Mouse (Mus musculus): ENCODE data around the gene Slit2. TPM values are rescaled to one million over a fixed set of nuclear protein-coding genes. Genes with fewer than 3 reads are reported as not detected.

Gene Slit2
- total and polyA plus RNA-seq, 2 experiments: 0.09 to 0.13 TPM

DNA sequence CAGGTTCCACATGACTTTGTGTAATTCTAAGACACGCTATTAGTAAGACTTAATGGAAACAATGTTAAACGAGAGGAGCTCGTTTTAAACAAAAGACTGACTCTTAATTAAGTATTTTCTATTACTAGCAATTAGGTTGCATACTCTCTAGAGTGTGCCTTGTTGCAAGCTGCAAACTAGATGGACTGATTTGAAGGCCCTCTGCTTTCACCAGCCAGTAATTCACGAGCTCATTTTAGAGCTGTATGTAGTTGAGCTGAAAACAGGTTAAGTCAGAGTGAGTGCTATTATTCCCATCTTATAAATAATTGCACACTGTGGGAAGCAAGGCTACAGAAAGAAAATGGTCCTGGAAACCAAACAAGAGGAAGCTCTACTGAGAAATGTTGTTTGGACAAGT, 294.6 kb downstream of the Slit2 start:
- Histone ChIP-seq H3K36me3 (ENCODE audit: control insufficient read depth, insufficient read depth, low read length) (no peaks in the 10 kb centered on the region), H3K4me1 (ENCODE audit: control insufficient read depth, insufficient read depth, low read length) (no peaks in the 10 kb centered on the region), H3K27me3 (ENCODE audit: control insufficient read depth, insufficient read depth, low read length) (no peaks in the 10 kb centered on the region), H3K4me3 (ENCODE audit: insufficient read depth, low read depth, low read length) (no peak overlapping the region), H3K79me2 (ENCODE audit: control insufficient read depth, insufficient read depth, low read length) (no peaks in the 10 kb centered on the region), H3K27ac (replicated peaks; ENCODE audit: insufficient read depth, low read depth, low read length) (no peak overlapping the region), H3K9ac (ENCODE audit: low read depth, low read length) (no peak overlapping the region)
- DNase-seq (ENCODE audit: extremely low read depth, low read depth, low spot score): no peak
- TF ChIP-seq CTCF (IDR thresholded peaks at IDR 0.05; ENCODE audit: low read depth, low read length) (no peak), POLR2A (IDR thresholded peaks at IDR 0.05; ENCODE audit: extremely low read depth, insufficient read depth, low read length) (no peak)
- 84% methylated on average over 4 of the region's 4 CpGs for WGBS

DNA sequence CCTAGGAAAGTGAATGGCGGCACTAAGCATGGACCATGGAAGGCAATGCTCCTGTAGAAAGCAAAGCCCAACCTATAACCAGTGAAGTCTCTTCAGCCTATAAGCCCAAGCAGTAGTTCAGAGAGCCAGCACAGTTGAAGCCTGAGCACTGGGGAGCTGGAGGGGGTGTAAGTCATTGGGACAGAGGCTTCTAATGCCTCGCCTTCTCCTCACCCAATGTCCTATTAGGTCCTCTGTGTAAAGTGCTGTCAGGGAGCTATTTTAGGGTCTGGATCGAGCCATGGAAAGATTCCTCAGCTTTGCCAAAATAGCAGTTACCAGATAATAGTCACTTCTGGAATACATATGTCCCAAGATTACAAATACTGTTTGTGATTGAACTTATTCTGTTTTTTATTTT, 318.2 kb downstream of the Slit2 start:
- WGBS: 87% methylated on average over 3 of the region's 3 CpGs
- H3K79me2 ChIP-seq (ENCODE audit: control insufficient read depth, insufficient read depth, low read length): no peaks in the 10 kb centered on the region

GRCm38 (mm10) chr5:48315057-48315602, 332.2 kb downstream of the Slit2 start:
- Histone ChIP-seq H3K36me3 (ENCODE audit: control insufficient read depth, insufficient read depth, low read length) (no peaks in the 10 kb centered on the region), H3K79me2 (ENCODE audit: control insufficient read depth, insufficient read depth, low read length) (no peaks in the 10 kb centered on the region), H3K27me3 (ENCODE audit: control insufficient read depth, insufficient read depth, low read length) (no peaks in the 10 kb centered on the region), H3K4me1 (ENCODE audit: control insufficient read depth, insufficient read depth, low read length) (no peaks in the 10 kb centered on the region; the same call in 1 of the 2 replicates), H3K9ac (ENCODE audit: low read depth, low read length) (no peak overlapping the region), H3K27ac (replicated peaks; ENCODE audit: insufficient read depth, low read depth, low read length) (no peak overlapping the region), H3K4me3 (ENCODE audit: insufficient read depth, low read depth, low read length) (no peak overlapping the region)
- TF ChIP-seq POLR2A (IDR thresholded peaks at IDR 0.05; ENCODE audit: extremely low read depth, insufficient read depth, low read length) (no peak), CTCF (IDR thresholded peaks at IDR 0.05; ENCODE audit: low read depth, low read length) (no peak)
- DNase-seq (ENCODE audit: extremely low read depth, low read depth, low spot score): no peak
- WGBS: 71% methylated on average over 6 of the region's 6 CpGs

More for the DNA sequence above, 318.2 kb downstream of the Slit2 start:
- H3K9ac ChIP-seq (ENCODE audit: low read depth, low read length): no peak overlapping the region
- no peaks in the 10 kb centered on the region for H3K36me3 ChIP-seq (ENCODE audit: control insufficient read depth, insufficient read depth, low read length)
- TF ChIP-seq CTCF (IDR thresholded peaks at IDR 0.05; ENCODE audit: low read depth, low read length) (no peak), POLR2A (IDR thresholded peaks at IDR 0.05; ENCODE audit: extremely low read depth, insufficient read depth, low read length) (no peak)
- H3K4me1 ChIP-seq (ENCODE audit: control insufficient read depth, insufficient read depth, low read length): no peaks in the 10 kb centered on the region
- no peak for DNase-seq (ENCODE audit: extremely low read depth, low read depth, low spot score)
- no peaks in the 10 kb centered on the region for H3K27me3 ChIP-seq (ENCODE audit: control insufficient read depth, insufficient read depth, low read length)
- H3K27ac ChIP-seq (replicated peaks; ENCODE audit: insufficient read depth, low read depth, low read length): no peak overlapping the region
- H3K4me3 ChIP-seq (ENCODE audit: insufficient read depth, low read depth, low read length): no peak overlapping the region

DNA sequence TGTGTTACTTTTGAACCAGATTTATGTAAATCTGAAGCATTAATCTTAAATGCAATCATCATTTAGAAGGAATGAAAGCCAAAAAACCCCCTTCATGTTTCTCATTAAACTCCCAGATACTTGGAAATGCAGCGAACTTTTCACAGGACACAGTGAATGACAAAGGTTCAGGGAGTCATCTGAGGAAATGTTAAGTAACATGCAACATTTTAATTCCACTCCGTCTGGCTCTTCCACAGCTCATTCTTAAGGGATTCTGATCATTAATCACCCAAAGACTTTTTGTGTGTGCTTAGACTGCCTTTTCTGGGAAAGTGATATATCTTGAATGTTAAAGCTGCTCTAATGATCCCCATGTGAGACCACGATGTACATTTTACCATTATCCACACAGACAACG, 337.7 kb downstream of the Slit2 start:
- no peak for DNase-seq (ENCODE audit: extremely low read depth, low read depth, low spot score)
- Histone ChIP-seq H3K27me3 (ENCODE audit: control insufficient read depth, insufficient read depth, low read length) (no peaks in the 10 kb centered on the region), H3K79me2 (ENCODE audit: control insufficient read depth, insufficient read depth, low read length) (no peaks in the 10 kb centered on the region), H3K27ac (replicated peaks; ENCODE audit: insufficient read depth, low read depth, low read length) (no peak overlapping the region), H3K4me3 (ENCODE audit: insufficient read depth, low read depth, low read length) (no peak overlapping the region), H3K9ac (ENCODE audit: low read depth, low read length) (no peak overlapping the region), H3K4me1 (ENCODE audit: control insufficient read depth, insufficient read depth, low read length) (no peaks in the 10 kb centered on the region), H3K36me3 (ENCODE audit: control insufficient read depth, insufficient read depth, low read length) (no peaks in the 10 kb centered on the region)
- TF ChIP-seq POLR2A (IDR thresholded peaks at IDR 0.05; ENCODE audit: extremely low read depth, insufficient read depth, low read length) (no peak), CTCF (IDR thresholded peaks at IDR 0.05; ENCODE audit: low read depth, low read length) (no peak)
- 79% methylated on average over 4 of the region's 4 CpGs for WGBS

- H3K4me1 ChIP-seq (ENCODE audit: control insufficient read depth, insufficient read depth, low read length): no peaks in the 10 kb centered on the region; the same call in 1 of the 2 replicates
- TF ChIP-seq CTCF (IDR thresholded peaks at IDR 0.05; ENCODE audit: low read depth, low read length) (no peak), POLR2A (IDR thresholded peaks at IDR 0.05; ENCODE audit: extremely low read depth, insufficient read depth, low read length) (no peak)
- H3K79me2 ChIP-seq (ENCODE audit: control insufficient read depth, insufficient read depth, low read length): no peaks in the 10 kb centered on the region
- no peak overlapping the region for H3K9ac ChIP-seq (ENCODE audit: low read depth, low read length)
- H3K4me3 ChIP-seq (ENCODE audit: insufficient read depth, low read depth, low read length): no peak overlapping the region
- no peaks in the 10 kb centered on the region for H3K27me3 ChIP-seq (ENCODE audit: control insufficient read depth, insufficient read depth, low read length)
- no peak for DNase-seq (ENCODE audit: extremely low read depth, low read depth, low spot score)
- H3K27ac ChIP-seq (replicated peaks; ENCODE audit: insufficient read depth, low read depth, low read length): no peak overlapping the region
- no peaks in the 10 kb centered on the region for H3K36me3 ChIP-seq (ENCODE audit: control insufficient read depth, insufficient read depth, low read length)
These were observed 343.3 kb downstream of the Slit2 start for GRCm38 (mm10) chr5:48326221-48326620.

DNA sequence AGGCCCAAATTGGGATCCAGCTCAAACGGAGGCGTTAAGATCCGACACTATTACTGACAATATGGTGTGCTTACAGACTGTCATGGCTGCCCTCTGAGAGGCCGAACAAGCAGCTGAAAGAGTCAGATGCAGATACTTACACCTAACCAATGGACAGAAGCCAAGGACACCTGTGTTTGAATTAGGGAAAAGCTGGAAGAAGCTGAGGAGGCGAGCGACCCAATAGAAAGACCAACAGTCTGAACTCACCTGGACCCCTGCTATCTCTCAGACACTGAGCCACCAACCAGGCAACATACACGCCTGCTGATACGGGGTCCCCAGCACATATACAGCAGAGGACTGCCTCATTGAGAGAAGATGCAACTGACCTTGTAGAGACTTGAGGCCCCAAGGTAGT, 344.7 kb downstream of the Slit2 start, which contains the start of gene 5730480H06Rik:
Gene 5730480H06Rik, plus strand, starts transcription at position 301 of the 400 bp plus-strand sequence.
- H3K27ac ChIP-seq (replicated peaks; ENCODE audit: insufficient read depth, low read depth, low read length): no peak within 1 kb of the TSS
- H3K4me3 ChIP-seq (ENCODE audit: insufficient read depth, low read depth, low read length): no peak within 1 kb of the TSS
- TF ChIP-seq CTCF (IDR thresholded peaks at IDR 0.05; ENCODE audit: low read depth, low read length) (no peak), POLR2A (IDR thresholded peaks at IDR 0.05; ENCODE audit: extremely low read depth, insufficient read depth, low read length) (no peak)
- no peaks in the 10 kb centered on the region for H3K79me2 ChIP-seq (ENCODE audit: control insufficient read depth, insufficient read depth, low read length)
- peaks cover 3% of the 10 kb centered on the region for H3K4me1 ChIP-seq (ENCODE audit: control insufficient read depth, insufficient read depth, low read length)
- DNase-seq (ENCODE audit: extremely low read depth, low read depth, low spot score): no peak
- H3K27me3 ChIP-seq (ENCODE audit: control insufficient read depth, insufficient read depth, low read length): no peaks in the 10 kb centered on the region
- H3K36me3 ChIP-seq (ENCODE audit: control insufficient read depth, insufficient read depth, low read length): no peaks in the 10 kb centered on the region
- H3K9ac ChIP-seq (ENCODE audit: low read depth, low read length): no peak within 1 kb of the TSS
- 94% methylated on average over 8 of the region's 8 CpGs for WGBS
